Mouse (Mus musculus): ENCODE data around the gene Myo1h. TPM values are rescaled to one million over a fixed set of nuclear protein-coding genes. Genes with fewer than 3 reads are reported as not detected.

Myo1h gene
- total and polyA plus RNA-seq, 2 experiments from 2014 or later: 0.53 TPM; not detected in 1

- peak overlapping the region; percentile 44 for H3K4me2 ChIP-seq (ENCODE audit: low read depth, low read length)
- H3K9ac ChIP-seq (replicated peaks; ENCODE audit: low read depth, low read length): no peak overlapping the region; the same call in 1 of the 2 replicates
- 0 out of 2 replicates have a peak, but pooled peaks have one; percentile 55 for TF ChIP-seq EP300 (IDR thresholded peaks at IDR 0.05; ENCODE audit: low read depth)
- peak; percentile 81 for TF ChIP-seq CTCF (IDR thresholded peaks at IDR 0.05; ENCODE audit: low read depth)
- peaks cover 10% of the 10 kb centered on the region for H3K36me3 ChIP-seq (replicated peaks; ENCODE audit: control insufficient read depth, insufficient read depth, low read length)
- DNase-seq (ENCODE audit: low spot score) (peak; percentile 96), ATAC-seq (ENCODE audit: insufficient read depth, low read depth) (peak; percentile 94)
- H3K27me3 ChIP-seq (ENCODE audit: control insufficient read depth, insufficient read depth, low read length): no peaks in the 10 kb centered on the region
- peak overlapping the region; percentile 17; the same call in 1 of the 2 replicates for H3K4me3 ChIP-seq (ENCODE audit: low read depth, low read length)
- H3K27ac ChIP-seq (ENCODE audit: low read depth): peak overlapping the region; percentile 75
- H3K4me1 ChIP-seq (ENCODE audit: control insufficient read depth, insufficient read depth): peaks cover 9% of the 10 kb centered on the region; the same call in 1 of the 2 replicates
- 23% methylated on average over 7 of the region's 7 CpGs for WGBS
- H3K9me3 ChIP-seq (replicated peaks; ENCODE audit: control insufficient read depth, low read length): no peaks in the 10 kb centered on the region
These were observed 67.4 kb downstream of the Myo1h start for GRCm38 (mm10) chr5:114356250-114356935.

GRCm38 (mm10) chr5:114356936-114357751 is 68.2 kb downstream of the Myo1h start:
- Histone ChIP-seq H3K36me3 (replicated peaks; ENCODE audit: control insufficient read depth, insufficient read depth, low read length) (peaks cover 18% of the 10 kb centered on the region), H3K4me2 (ENCODE audit: low read depth, low read length) (peak overlapping the region; percentile 44), H3K27me3 (ENCODE audit: control insufficient read depth, insufficient read depth, low read length) (no peaks in the 10 kb centered on the region), H3K9me3 (replicated peaks; ENCODE audit: control insufficient read depth, low read length) (no peaks in the 10 kb centered on the region), H3K9ac (replicated peaks; ENCODE audit: low read depth, low read length) (no peak overlapping the region; the same call in 1 of the 2 replicates), H3K4me3 (ENCODE audit: low read depth, low read length) (peak overlapping the region; percentile 17; the same call in 1 of the 2 replicates), H3K4me1 (ENCODE audit: control insufficient read depth, insufficient read depth) (peaks cover 9% of the 10 kb centered on the region; the same call in 1 of the 2 replicates), H3K27ac (ENCODE audit: low read depth) (peak overlapping the region; percentile 75)
- ATAC-seq (ENCODE audit: insufficient read depth, low read depth): peak; percentile 70
- 40% methylated on average over 23 of the region's 23 CpGs for WGBS
- DNase-seq (ENCODE audit: low spot score): peak; percentile 56
- TF ChIP-seq EP300 (IDR thresholded peaks at IDR 0.05; ENCODE audit: low read depth) (no peak), CTCF (IDR thresholded peaks at IDR 0.05; ENCODE audit: low read depth) (no peak)

- TF ChIP-seq EP300 (IDR thresholded peaks at IDR 0.05; ENCODE audit: low read depth) (no peak), CTCF (IDR thresholded peaks at IDR 0.05; ENCODE audit: low read depth) (no peak)
- no peak for ATAC-seq (ENCODE audit: insufficient read depth, low read depth)
- no peak overlapping the region for H3K4me2 ChIP-seq (ENCODE audit: low read depth, low read length)
- H3K27ac ChIP-seq (ENCODE audit: low read depth): no peak overlapping the region
- H3K4me3 ChIP-seq (ENCODE audit: low read depth, low read length): no peak overlapping the region
- H3K9me3 ChIP-seq (replicated peaks; ENCODE audit: control insufficient read depth, low read length): no peaks in the 10 kb centered on the region
- peaks cover 35% of the 10 kb centered on the region for H3K36me3 ChIP-seq (replicated peaks; ENCODE audit: control insufficient read depth, insufficient read depth, low read length)
- H3K27me3 ChIP-seq (ENCODE audit: control insufficient read depth, insufficient read depth, low read length): no peaks in the 10 kb centered on the region
- 82% methylated on average over 10 of the region's 10 CpGs for WGBS
- H3K9ac ChIP-seq (replicated peaks; ENCODE audit: low read depth, low read length): no peak overlapping the region
- DNase-seq (ENCODE audit: low spot score): no peak
- peaks cover 9% of the 10 kb centered on the region; the same call in 1 of the 2 replicates for H3K4me1 ChIP-seq (ENCODE audit: control insufficient read depth, insufficient read depth)
These were observed 69.9 kb downstream of the Myo1h start for GRCm38 (mm10) chr5:114358833-114359232.

GRCm38 (mm10) chr5:114359586-114359985 is 70.6 kb downstream of the Myo1h start:
- TF ChIP-seq EP300 (IDR thresholded peaks at IDR 0.05; ENCODE audit: low read depth): no peak
- TF ChIP-seq CTCF (IDR thresholded peaks at IDR 0.05; ENCODE audit: low read depth): no peak
- Histone ChIP-seq H3K9me3 (replicated peaks; ENCODE audit: control insufficient read depth, low read length) (no peaks in the 10 kb centered on the region), H3K36me3 (replicated peaks; ENCODE audit: control insufficient read depth, insufficient read depth, low read length) (peaks cover 42% of the 10 kb centered on the region), H3K9ac (replicated peaks; ENCODE audit: low read depth, low read length) (no peak overlapping the region), H3K4me1 (ENCODE audit: control insufficient read depth, insufficient read depth) (peaks cover 9% of the 10 kb centered on the region; the same call in 1 of the 2 replicates), H3K27ac (ENCODE audit: low read depth) (no peak overlapping the region), H3K27me3 (ENCODE audit: control insufficient read depth, insufficient read depth, low read length) (no peaks in the 10 kb centered on the region), H3K4me3 (ENCODE audit: low read depth, low read length) (no peak overlapping the region), H3K4me2 (ENCODE audit: low read depth, low read length) (no peak overlapping the region)
- WGBS: 64% methylated on average over 8 of the region's 8 CpGs
- DNase-seq (ENCODE audit: low spot score): no peak
- no peak for ATAC-seq (ENCODE audit: insufficient read depth, low read depth)

GRCm38 (mm10) chr5:114360968-114361367 is 72.0 kb downstream of the Myo1h start:
- ATAC-seq (ENCODE audit: insufficient read depth, low read depth): no peak
- 78% methylated on average over 15 of the region's 15 CpGs for WGBS
- Histone ChIP-seq H3K27me3 (ENCODE audit: control insufficient read depth, insufficient read depth, low read length) (no peaks in the 10 kb centered on the region), H3K9me3 (replicated peaks; ENCODE audit: control insufficient read depth, low read length) (no peaks in the 10 kb centered on the region), H3K4me3 (ENCODE audit: low read depth, low read length) (no peak overlapping the region), H3K4me1 (ENCODE audit: control insufficient read depth, insufficient read depth) (peaks cover 9% of the 10 kb centered on the region; the same call in 1 of the 2 replicates), H3K36me3 (replicated peaks; ENCODE audit: control insufficient read depth, insufficient read depth, low read length) (peaks cover 56% of the 10 kb centered on the region), H3K4me2 (ENCODE audit: low read depth, low read length) (no peak overlapping the region), H3K9ac (replicated peaks; ENCODE audit: low read depth, low read length) (no peak overlapping the region), H3K27ac (ENCODE audit: low read depth) (no peak overlapping the region)
- DNase-seq (ENCODE audit: low spot score): no peak
- no peak for TF ChIP-seq CTCF (IDR thresholded peaks at IDR 0.05; ENCODE audit: low read depth)
- TF ChIP-seq EP300 (IDR thresholded peaks at IDR 0.05; ENCODE audit: low read depth): no peak
